Mouse (Mus musculus): Measurements from ENCODE around the gene Cox10. TPM values are rescaled to one million over a fixed set of nuclear protein-coding genes. Genes with fewer than 3 reads are reported as not detected.

Gene Cox10
- total RNA-seq, 2 experiments from 2014 or later: 27.7 to 28.2 TPM

GRCm38 (mm10) chr11:64058474-64058873, 20.8 kb downstream of the Cox10 start:
- no peak for DNase-seq (ENCODE audit: extremely low spot score in 1 of 2, low spot score in 2 of 2)
- intact Hi-C loops (cut with DNase I): no loop called here

- no peak for DNase-seq (ENCODE audit: extremely low spot score in 1 of 2, low spot score in 2 of 2)
- intact Hi-C loops (cut with DNase I): no loop called here
Measured at GRCm38 (mm10) chr11:64053371-64053770, 25.9 kb downstream of the Cox10 start.

- intact Hi-C loops (cut with DNase I): no loop called here
- peak; percentile 30 to 35 for DNase-seq (ENCODE audit: extremely low spot score in 1 of 2, low spot score in 2 of 2)
Measured at GRCm38 (mm10) chr11:64051195-64051968, 27.9 kb downstream of the Cox10 start.

- intact Hi-C loops (cut with DNase I): no loop called here
- DNase-seq (ENCODE audit: extremely low spot score in 1 of 2, low spot score in 2 of 2): no peak
Measured at GRCm38 (mm10) chr11:64047432-64047831, 31.8 kb downstream of the Cox10 start.

- intact Hi-C loops (cut with DNase I): no loop called here
- no peak for DNase-seq (ENCODE audit: extremely low spot score in 1 of 2, low spot score in 2 of 2)
Measured at GRCm38 (mm10) chr11:64045041-64045440, 34.2 kb downstream of the Cox10 start.

GRCm38 (mm10) chr11:64044024-64044423, 35.2 kb downstream of the Cox10 start:
- no peak for DNase-seq (ENCODE audit: extremely low spot score in 1 of 2, low spot score in 2 of 2)
- intact Hi-C loops (cut with DNase I): no loop called here

- intact Hi-C loops (cut with DNase I): no loop called here
- no peak for DNase-seq (ENCODE audit: extremely low spot score in 1 of 2, low spot score in 2 of 2)
Measured at GRCm38 (mm10) chr11:64041281-64041680, 38.0 kb downstream of the Cox10 start.

- no peak for DNase-seq (ENCODE audit: extremely low spot score in 1 of 2, low spot score in 2 of 2)
- intact Hi-C loops (cut with DNase I): no loop called here
Measured at GRCm38 (mm10) chr11:64039600-64039999, 39.7 kb downstream of the Cox10 start.

- intact Hi-C loops (cut with DNase I): no loop called here
- no peak for DNase-seq (ENCODE audit: extremely low spot score in 1 of 2, low spot score in 2 of 2)
Measured at GRCm38 (mm10) chr11:64037471-64038125, 41.7 kb downstream of the Cox10 start.

GRCm38 (mm10) chr11:64036306-64036705, 43.0 kb downstream of the Cox10 start:
- intact Hi-C loops (cut with DNase I): no loop called here
- no peak for DNase-seq (ENCODE audit: extremely low spot score in 1 of 2, low spot score in 2 of 2)

GRCm38 (mm10) chr11:64035709-64036108, 43.6 kb downstream of the Cox10 start:
- no peak for DNase-seq (ENCODE audit: extremely low spot score in 1 of 2, low spot score in 2 of 2)

GRCm38 (mm10) chr11:64034686-64035085, 44.6 kb downstream of the Cox10 start:
- intact Hi-C loops (cut with DNase I): no loop called here
- no peak for DNase-seq (ENCODE audit: extremely low spot score in 1 of 2, low spot score in 2 of 2)

More at GRCm38 (mm10) chr11:64035709-64036108, 43.6 kb downstream of the Cox10 start:
- intact Hi-C loops (cut with DNase I): no loop called here

- intact Hi-C loops (cut with DNase I): no loop called here
- no peak for DNase-seq (ENCODE audit: extremely low spot score in 1 of 2, low spot score in 2 of 2)
Measured at GRCm38 (mm10) chr11:64027423-64027822, 51.8 kb downstream of the Cox10 start.

GRCm38 (mm10) chr11:64025843-64026242, 53.4 kb downstream of the Cox10 start:
- intact Hi-C loops (cut with DNase I): no loop called here
- no peak for DNase-seq (ENCODE audit: extremely low spot score in 1 of 2, low spot score in 2 of 2)

- DNase-seq (ENCODE audit: extremely low spot score in 1 of 2, low spot score in 2 of 2): no peak
- intact Hi-C loops (cut with DNase I): no loop called here
Measured at GRCm38 (mm10) chr11:64024575-64024974, 54.7 kb downstream of the Cox10 start.

GRCm38 (mm10) chr11:64023380-64023981, 55.8 kb downstream of the Cox10 start:
- DNase-seq (ENCODE audit: extremely low spot score in 1 of 2, low spot score in 2 of 2): no peak
- intact Hi-C loops (cut with DNase I): no loop called here

- DNase-seq (ENCODE audit: extremely low spot score in 1 of 2, low spot score in 2 of 2): no peak
- intact Hi-C loops (cut with DNase I): no loop called here
Measured at GRCm38 (mm10) chr11:64022403-64023047, 56.7 kb downstream of the Cox10 start.

- DNase-seq (ENCODE audit: extremely low spot score in 1 of 2, low spot score in 2 of 2): no peak
- intact Hi-C loops (cut with DNase I): no loop called here
Measured at GRCm38 (mm10) chr11:64019235-64019634, 60.0 kb downstream of the Cox10 start.

GRCm38 (mm10) chr11:64018165-64018564, 61.1 kb downstream of the Cox10 start:
- no peak for DNase-seq (ENCODE audit: extremely low spot score in 1 of 2, low spot score in 2 of 2)
- intact Hi-C loops (cut with DNase I): no loop called here

Data from left cerebral cortex, postnatal 10 days (tissue).